Mouse (Mus musculus): Measurements from ENCODE around the gene Nmt1. TPM values are rescaled to one million over a fixed set of nuclear protein-coding genes. Genes with fewer than 3 reads are reported as not detected.

Nmt1 gene
- polyA plus RNA-seq (2014; fragmentation: Nextera tagmentation; extraction: Ambion mirVana), result 67.8 and 74.6 TPM in 2 replicates

GRCm38 (mm10) chr11:103028176-103028891 is at the start of gene Nmt1, which contains the start of gene Dcakd:
TSS of gene Nmt1 (plus strand) at chr11:103028190.
TSS of gene Dcakd (minus strand) at chr11:103028333.
- H3K9ac ChIP-seq (ENCODE audit: low read depth, low read length), result peak within 1 kb of the TSS; percentile 83
- H3K4me1 ChIP-seq (replicated peaks; ENCODE audit: control insufficient read depth, insufficient read depth, low read length), result peaks cover 27% of the 10 kb centered on the region
- WGBS, result under 1% methylated on average over 36 of the region's 36 CpGs
- H3K27ac ChIP-seq (ENCODE audit: low read depth, low read length), result peak within 1 kb of the TSS; percentile 85
- H3K27me3 ChIP-seq (replicated peaks; ENCODE audit: control insufficient read depth, insufficient read depth, low read length), result no peaks in the 10 kb centered on the region
- peak; percentile 99 for DNase-seq (ENCODE audit: low spot score)
- H3K36me3 ChIP-seq (ENCODE audit: control insufficient read depth, insufficient read depth, low read length), result peaks cover 7% of the 10 kb centered on the region; the same call in 1 of the 2 replicates
- H3K4me2 ChIP-seq, result peak within 1 kb of the TSS; percentile 85
- H3K9me3 ChIP-seq (ENCODE audit: control insufficient read depth, low read length), result no peaks in the 10 kb centered on the region
- peak within 1 kb of the TSS; percentile 67 for H3K4me3 ChIP-seq (ENCODE audit: low read depth, low read length)
- peak; percentile 98 for ATAC-seq (replicated peaks; ENCODE audit: low FRiP score)

GRCm38 (mm10) chr11:102981151-102981890 is 46.7 kb upstream of the Nmt1 start:
- Histone ChIP-seq H3K36me3 (ENCODE audit: control insufficient read depth, insufficient read depth, low read length) (no peaks in the 10 kb centered on the region), H3K4me3 (ENCODE audit: low read depth, low read length) (no peak overlapping the region), H3K4me1 (replicated peaks; ENCODE audit: control insufficient read depth, insufficient read depth, low read length) (no peaks in the 10 kb centered on the region), H3K9ac (ENCODE audit: low read depth, low read length) (no peak overlapping the region), H3K27ac (ENCODE audit: low read depth, low read length) (no peak overlapping the region), H3K4me2 (no peak overlapping the region), H3K9me3 (ENCODE audit: control insufficient read depth, low read length) (no peaks in the 10 kb centered on the region), H3K27me3 (replicated peaks; ENCODE audit: control insufficient read depth, insufficient read depth, low read length) (peaks cover 8% of the 10 kb centered on the region)
- WGBS, result 43% methylated on average over 10 of the region's 10 CpGs
- DNase-seq (ENCODE audit: low spot score) (no peak), ATAC-seq (replicated peaks; ENCODE audit: low FRiP score) (no peak)

- H3K36me3 ChIP-seq (ENCODE audit: control insufficient read depth, insufficient read depth, low read length), result no peaks in the 10 kb centered on the region
- WGBS, result 80% methylated on average over 9 of the region's 9 CpGs
- H3K27ac ChIP-seq (ENCODE audit: low read depth, low read length), result no peak overlapping the region
- DNase-seq (ENCODE audit: low spot score) (no peak), ATAC-seq (replicated peaks; ENCODE audit: low FRiP score) (no peak)
- H3K9ac ChIP-seq (ENCODE audit: low read depth, low read length), result no peak overlapping the region
- H3K4me1 ChIP-seq (replicated peaks; ENCODE audit: control insufficient read depth, insufficient read depth, low read length), result no peaks in the 10 kb centered on the region
- H3K27me3 ChIP-seq (replicated peaks; ENCODE audit: control insufficient read depth, insufficient read depth, low read length), result peaks cover 27% of the 10 kb centered on the region
- no peak overlapping the region for H3K4me2 ChIP-seq
- H3K9me3 ChIP-seq (ENCODE audit: control insufficient read depth, low read length), result no peaks in the 10 kb centered on the region
- no peak overlapping the region for H3K4me3 ChIP-seq (ENCODE audit: low read depth, low read length)
Observed at GRCm38 (mm10) chr11:102984086-102984485, 43.9 kb upstream of the Nmt1 start.

- WGBS, result 65% methylated on average over 4 of the region's 4 CpGs
- H3K4me1 ChIP-seq (replicated peaks; ENCODE audit: control insufficient read depth, insufficient read depth, low read length), result no peaks in the 10 kb centered on the region; the same call in 1 of the 2 replicates
- peaks cover 33% of the 10 kb centered on the region for H3K27me3 ChIP-seq (replicated peaks; ENCODE audit: control insufficient read depth, insufficient read depth, low read length)
- ATAC-seq (replicated peaks; ENCODE audit: low FRiP score), result no peak
- H3K4me3 ChIP-seq (ENCODE audit: low read depth, low read length), result no peak overlapping the region
- H3K36me3 ChIP-seq (ENCODE audit: control insufficient read depth, insufficient read depth, low read length), result no peaks in the 10 kb centered on the region
- no peak overlapping the region for H3K4me2 ChIP-seq
- no peak for DNase-seq (ENCODE audit: low spot score)
- no peak overlapping the region for H3K9ac ChIP-seq (ENCODE audit: low read depth, low read length)
- no peaks in the 10 kb centered on the region for H3K9me3 ChIP-seq (ENCODE audit: control insufficient read depth, low read length)
- H3K27ac ChIP-seq (ENCODE audit: low read depth, low read length), result no peak overlapping the region
Observed at GRCm38 (mm10) chr11:102984615-102985014, 43.4 kb upstream of the Nmt1 start.

- no peak overlapping the region for H3K4me3 ChIP-seq (ENCODE audit: low read depth, low read length)
- H3K27ac ChIP-seq (ENCODE audit: low read depth, low read length), result no peak overlapping the region
- DNase-seq (ENCODE audit: low spot score), result no peak
- no peak overlapping the region for H3K9ac ChIP-seq (ENCODE audit: low read depth, low read length)
- 63% methylated on average over 6 of the region's 6 CpGs for WGBS
- ATAC-seq (replicated peaks; ENCODE audit: low FRiP score), result no peak
- peaks cover 5% of the 10 kb centered on the region; the same call in 1 of the 2 replicates for H3K4me1 ChIP-seq (replicated peaks; ENCODE audit: control insufficient read depth, insufficient read depth, low read length)
- H3K9me3 ChIP-seq (ENCODE audit: control insufficient read depth, low read length), result no peaks in the 10 kb centered on the region
- peaks cover 38% of the 10 kb centered on the region for H3K27me3 ChIP-seq (replicated peaks; ENCODE audit: control insufficient read depth, insufficient read depth, low read length)
- no peaks in the 10 kb centered on the region for H3K36me3 ChIP-seq (ENCODE audit: control insufficient read depth, insufficient read depth, low read length)
- no peak overlapping the region for H3K4me2 ChIP-seq
Observed at GRCm38 (mm10) chr11:102985160-102985559, 42.8 kb upstream of the Nmt1 start.

- no peak for DNase-seq (ENCODE audit: low spot score)
- 12% methylated on average over 28 of the region's 28 CpGs for WGBS
- H3K36me3 ChIP-seq (ENCODE audit: control insufficient read depth, insufficient read depth, low read length), result peaks cover 6% of the 10 kb centered on the region; the same call in 1 of the 2 replicates
- peaks cover 54% of the 10 kb centered on the region for H3K27me3 ChIP-seq (replicated peaks; ENCODE audit: control insufficient read depth, insufficient read depth, low read length)
- H3K4me1 ChIP-seq (replicated peaks; ENCODE audit: control insufficient read depth, insufficient read depth, low read length), result peaks cover 8% of the 10 kb centered on the region; the same call in 1 of the 2 replicates
- peak overlapping the region; percentile 34 for H3K4me3 ChIP-seq (ENCODE audit: low read depth, low read length)
- H3K9me3 ChIP-seq (ENCODE audit: control insufficient read depth, low read length), result no peaks in the 10 kb centered on the region
- H3K9ac ChIP-seq (ENCODE audit: low read depth, low read length), result no peak overlapping the region
- peak overlapping the region; percentile 72 for H3K4me2 ChIP-seq
- ATAC-seq (replicated peaks; ENCODE audit: low FRiP score), result no peak
- H3K27ac ChIP-seq (ENCODE audit: low read depth, low read length), result no peak overlapping the region
Observed at GRCm38 (mm10) chr11:102989641-102990151, 38.3 kb upstream of the Nmt1 start.

GRCm38 (mm10) chr11:102990152-102990663 is 37.8 kb upstream of the Nmt1 start:
- peaks cover 54% of the 10 kb centered on the region for H3K27me3 ChIP-seq (replicated peaks; ENCODE audit: control insufficient read depth, insufficient read depth, low read length)
- ATAC-seq (replicated peaks; ENCODE audit: low FRiP score), result peak; percentile 35; the same call in 1 of the 2 replicates
- no peak for DNase-seq (ENCODE audit: low spot score)
- H3K4me1 ChIP-seq (replicated peaks; ENCODE audit: control insufficient read depth, insufficient read depth, low read length), result peaks cover 8% of the 10 kb centered on the region; the same call in 1 of the 2 replicates
- H3K4me2 ChIP-seq, result peak overlapping the region; percentile 72
- no peaks in the 10 kb centered on the region for H3K9me3 ChIP-seq (ENCODE audit: control insufficient read depth, low read length)
- no peak overlapping the region for H3K9ac ChIP-seq (ENCODE audit: low read depth, low read length)
- H3K36me3 ChIP-seq (ENCODE audit: control insufficient read depth, insufficient read depth, low read length), result peaks cover 11% of the 10 kb centered on the region
- no peak overlapping the region for H3K27ac ChIP-seq (ENCODE audit: low read depth, low read length)
- peak overlapping the region; percentile 34 for H3K4me3 ChIP-seq (ENCODE audit: low read depth, low read length)
- WGBS, result 3% methylated on average over 29 of the region's 29 CpGs

- ATAC-seq (replicated peaks; ENCODE audit: low FRiP score), result no peak
- H3K4me2 ChIP-seq, result peak overlapping the region; percentile 38
- H3K9me3 ChIP-seq (ENCODE audit: control insufficient read depth, low read length), result no peaks in the 10 kb centered on the region
- DNase-seq (ENCODE audit: low spot score), result no peak
- H3K9ac ChIP-seq (ENCODE audit: low read depth, low read length), result 0 out of 2 replicates have a peak overlapping the region, but pooled peaks have one; percentile 14
- H3K36me3 ChIP-seq (ENCODE audit: control insufficient read depth, insufficient read depth, low read length), result peaks cover 21% of the 10 kb centered on the region
- peaks cover 50% of the 10 kb centered on the region for H3K27me3 ChIP-seq (replicated peaks; ENCODE audit: control insufficient read depth, insufficient read depth, low read length)
- H3K27ac ChIP-seq (ENCODE audit: low read depth, low read length), result no peak overlapping the region
- 0 out of 2 replicates have a peak overlapping the region, but pooled peaks have one; percentile 14 for H3K4me3 ChIP-seq (ENCODE audit: low read depth, low read length)
- 5% methylated on average over 16 of the region's 16 CpGs for WGBS
- peaks cover 8% of the 10 kb centered on the region; the same call in 1 of the 2 replicates for H3K4me1 ChIP-seq (replicated peaks; ENCODE audit: control insufficient read depth, insufficient read depth, low read length)
Observed at GRCm38 (mm10) chr11:102991681-102992080, 36.3 kb upstream of the Nmt1 start.

Data from liver, embryonic 11.5 days (tissue).